Comparison of ENCODE assay signal across 7 mouse cellular contexts in the genomic region with DNA sequence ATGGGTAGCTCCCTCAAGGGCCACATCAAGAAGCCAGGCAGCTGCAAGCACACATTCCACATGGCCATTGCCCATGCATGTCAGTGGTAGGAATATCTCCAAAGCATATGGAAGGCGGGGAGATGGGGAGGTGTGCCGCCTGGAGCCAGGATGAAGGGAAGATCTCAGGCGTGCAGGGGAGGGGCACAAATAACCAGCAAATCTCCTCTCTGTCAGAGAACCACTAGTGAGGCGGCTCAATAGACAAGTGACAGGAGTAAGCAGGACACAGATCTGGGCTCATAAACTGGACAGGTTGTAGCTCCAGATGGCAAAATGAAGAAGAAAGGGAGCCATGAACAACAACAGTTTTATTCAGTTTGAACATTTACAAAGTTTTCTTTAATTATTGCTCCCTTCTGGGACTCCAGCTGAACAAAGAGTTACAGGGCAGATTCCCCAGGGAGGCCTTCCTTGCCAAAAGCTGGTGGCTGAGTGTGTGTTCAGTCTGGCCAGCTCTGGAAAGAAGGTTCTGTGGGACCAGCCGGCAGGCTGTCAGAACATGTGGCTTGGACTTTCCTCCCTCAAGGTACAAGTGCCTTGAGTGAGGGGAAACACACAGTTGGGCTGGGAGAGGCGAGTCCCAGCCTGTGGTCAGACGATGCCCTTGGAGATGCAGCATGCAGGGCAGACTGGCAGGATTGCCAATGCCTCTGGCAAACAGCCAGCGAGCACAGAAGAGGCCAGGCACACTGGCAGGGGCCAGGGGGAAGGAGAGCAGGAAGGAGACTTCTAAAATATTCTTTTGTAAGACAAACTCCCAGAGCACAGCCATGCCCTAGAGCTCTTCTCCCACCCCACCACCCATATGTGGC.
DNase-seq lines count a peak whose midpoint lies in the region.

No protein-coding gene starts in this region.

- DNase-seq in retina, postnatal 1 day, result peak; percentile 59
- DNase-seq in retina, embryonic 14.5 days (ENCODE audit: low spot score), result no peak
- DNase-seq in cerebellum, adult 8-10 months, result peak; percentile 87
- DNase-seq in heart, adult 8-10 months (ENCODE audit: low spot score), result peak; percentile 33
- DNase-seq in layer of hippocampus, adult 9-11 months, result peak; percentile 41
- peak; percentile 24 for DNase-seq in testis, postnatal 14 days (ENCODE audit: low spot score)
- DNase-seq in thymus, postnatal 4 days, result no peak

Comparison
In these comparisons a context has a peak if more than half of its experiments do, and no peak if none do; other contexts are left out.
1. DNase-seq: peak in retina, postnatal 1 day (single experiment), cerebellum, adult 8-10 months (single experiment), heart, adult 8-10 months (single experiment), layer of hippocampus, adult 9-11 months (single experiment) and testis, postnatal 14 days (single experiment); none in retina, embryonic 14.5 days (single experiment) and thymus, postnatal 4 days (single experiment).